Mouse (Mus musculus) CH12F3 (cell line): Measurements from ENCODE around the gene Teddm3.
"Not testable (repeated sequence)": the region's sequence is repeated elsewhere in the genome, so short reads cannot be mapped to it uniquely, and the experiment has no call there.

Experiments
- in situ Hi-C: fragments of 300-500 bp; cut with MboI; formaldehyde crosslinking; loops from 2 replicates; pipeline ENCODE4 v1.14.3; 2020; ENCODE audit warnings: low sequenced_read_pairs

The Teddm3 gene

DNA sequence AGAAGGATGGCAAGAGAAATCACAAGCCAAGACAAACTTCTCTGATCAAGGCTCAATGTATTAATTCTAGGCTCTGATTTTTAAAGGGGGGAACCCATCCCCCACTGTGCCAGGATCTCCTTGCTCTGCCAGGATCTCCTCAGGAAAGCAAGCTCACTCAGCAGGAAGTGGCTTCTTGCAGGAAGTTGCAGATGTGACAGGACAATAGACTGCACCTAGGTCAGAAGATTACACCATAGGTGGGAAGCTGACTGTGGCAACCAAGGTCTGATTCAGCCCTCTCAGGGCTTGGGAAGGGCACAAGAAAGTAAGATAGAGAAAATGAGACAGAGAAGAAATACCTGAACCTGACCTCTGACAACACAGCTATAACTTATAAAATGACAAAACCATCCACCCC is 2.5 kb upstream of the Teddm3 start:
- in situ Hi-C loops, result not testable (repeated sequence)

GRCm38 (mm10) chr16:21151564-21152361 is 2.0 kb downstream of the Teddm3 start:
- in situ Hi-C loops, result no loop called here

DNA sequence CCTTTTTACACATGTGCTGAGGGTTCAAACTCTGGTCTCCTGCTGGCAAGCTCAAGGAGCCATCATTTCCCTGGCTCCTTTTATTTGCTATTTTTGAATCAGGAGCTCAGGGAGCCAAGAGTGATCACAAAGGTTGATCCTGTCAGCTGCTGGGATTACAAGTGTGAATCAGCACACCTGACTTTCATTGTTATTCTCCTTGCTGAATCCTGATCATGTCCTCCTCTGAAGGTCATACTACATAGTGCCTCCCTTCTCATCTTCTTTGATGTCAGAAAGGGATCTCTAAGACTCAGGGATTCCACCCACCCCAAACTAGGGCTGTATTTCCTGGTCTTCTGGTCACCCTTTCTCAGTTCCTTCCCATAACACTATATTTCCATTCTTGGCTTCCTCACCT is 3.9 kb downstream of the Teddm3 start:
- in situ Hi-C loops, result no loop called here

GRCm38 (mm10) chr16:21148451-21148850 is 5.3 kb downstream of the Teddm3 start:
- in situ Hi-C loops, result not testable (repeated sequence)

GRCm38 (mm10) chr16:21136312-21137083 is 17.3 kb downstream of the Teddm3 start:
- in situ Hi-C loops, result no loop called here

DNA sequence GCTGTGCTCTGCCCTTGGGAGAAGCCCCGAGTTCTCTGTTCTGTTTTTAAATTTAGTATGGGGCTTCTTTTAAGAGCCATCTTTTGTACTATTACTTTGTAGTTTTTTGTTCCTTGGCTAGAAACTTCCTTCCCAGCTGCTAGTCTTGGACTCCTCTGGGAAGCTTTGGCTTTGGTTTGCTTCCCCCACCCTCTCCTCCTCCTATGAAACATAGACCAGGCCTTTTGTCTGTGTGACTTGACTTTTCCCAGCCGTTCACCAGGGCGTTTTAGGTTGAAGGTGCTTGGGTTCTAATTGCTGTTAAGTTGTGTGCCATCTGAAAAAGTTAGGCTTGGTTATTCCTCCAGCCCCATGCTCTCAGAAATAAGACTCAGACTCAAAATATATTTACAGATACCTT is 26.1 kb downstream of the Teddm3 start:
- in situ Hi-C loops, result not testable (repeated sequence)

DNA sequence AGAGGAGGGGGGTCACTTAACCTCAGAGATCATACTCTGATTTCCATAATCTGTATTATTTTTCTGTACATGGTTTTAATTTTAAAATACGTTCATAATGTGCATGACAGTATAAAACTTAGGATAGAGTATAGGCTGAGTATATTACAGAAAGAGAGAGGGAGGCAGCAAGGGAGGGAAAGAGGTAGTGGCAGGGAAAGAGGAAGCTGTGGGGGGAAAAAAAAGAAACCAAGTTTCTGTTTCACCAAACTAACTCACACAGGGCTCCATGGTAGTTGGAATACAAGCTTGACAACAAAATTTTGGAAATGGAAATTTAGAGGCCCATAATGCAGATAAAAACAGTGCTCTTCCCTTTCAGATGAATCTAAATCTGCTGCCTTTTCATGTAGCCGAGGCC is 31.0 kb downstream of the Teddm3 start:
- in situ Hi-C loops, result not testable (repeated sequence)

DNA sequence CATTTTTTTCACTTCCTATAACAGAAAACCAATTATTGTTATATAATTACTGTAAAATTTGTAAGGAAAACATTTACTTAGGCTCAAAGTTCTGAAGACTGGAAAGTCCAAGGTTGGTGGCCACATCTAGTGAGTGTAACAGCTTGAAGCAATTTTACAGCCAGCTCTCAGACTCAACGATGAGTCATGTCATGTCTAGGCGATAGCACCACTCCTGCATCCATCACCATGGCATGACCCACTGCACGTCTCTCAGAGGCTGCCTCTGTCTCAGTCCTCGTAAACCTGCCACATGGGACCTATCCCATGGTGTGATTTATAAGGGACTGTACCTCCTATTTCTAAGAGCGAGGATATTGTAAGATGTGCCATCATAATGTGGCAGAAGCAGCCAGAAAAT is 37.7 kb downstream of the Teddm3 start:
- in situ Hi-C loops, result no loop called here

- in situ Hi-C loops, result no loop called here
These were observed 44.3 kb downstream of the Teddm3 start for GRCm38 (mm10) chr16:21109473-21109872.
